Mouse (Mus musculus): Measurements from ENCODE around the gene Impg2.

Gene Impg2

GRCm38 (mm10) chr16:56231300-56231699, 27.2 kb downstream of the Impg2 start:
- no peaks in the 10 kb centered on the region for H3K36me3 ChIP-seq (ENCODE audit: insufficient read depth, low read length)
- TF ChIP-seq CTCF (conservative IDR thresholded peaks at IDR 0.05; ENCODE audit: low read length) (no peak), POU5F1 (IDR thresholded peaks at IDR 0.05; ENCODE audit: borderline replicate concordance, low read length) (no peak), NANOG (IDR thresholded peaks at IDR 0.05; ENCODE audit: borderline replicate concordance, low read length) (no peak)
- no peak overlapping the region for H3K4me3 ChIP-seq (replicated peaks; ENCODE audit: low read length)
- H3K4me1 ChIP-seq (replicated peaks; ENCODE audit: low read depth, low read length): no peaks in the 10 kb centered on the region; the same call in 1 of the 2 replicates
- peaks cover 42% of the 10 kb centered on the region for H3K9me3 ChIP-seq (ENCODE audit: low read length)
- H3K27me3 ChIP-seq (ENCODE audit: insufficient read depth, low read length): no peaks in the 10 kb centered on the region

- Histone ChIP-seq H3K4me3 (replicated peaks; ENCODE audit: low read length) (no peak overlapping the region), H3K4me1 (replicated peaks; ENCODE audit: low read depth, low read length) (no peaks in the 10 kb centered on the region), H3K27me3 (ENCODE audit: insufficient read depth, low read length) (no peaks in the 10 kb centered on the region), H3K9me3 (ENCODE audit: low read length) (peaks cover 37% of the 10 kb centered on the region), H3K36me3 (ENCODE audit: insufficient read depth, low read length) (no peaks in the 10 kb centered on the region)
- no peak for TF ChIP-seq CTCF (conservative IDR thresholded peaks at IDR 0.05; ENCODE audit: low read length)
- TF ChIP-seq NANOG (IDR thresholded peaks at IDR 0.05; ENCODE audit: borderline replicate concordance, low read length): no peak
- no peak for TF ChIP-seq POU5F1 (IDR thresholded peaks at IDR 0.05; ENCODE audit: borderline replicate concordance, low read length)
Measured at GRCm38 (mm10) chr16:56232736-56233135, 28.6 kb downstream of the Impg2 start.

GRCm38 (mm10) chr16:56246031-56246430, 41.9 kb downstream of the Impg2 start:
- H3K36me3 ChIP-seq (ENCODE audit: insufficient read depth, low read length): no peaks in the 10 kb centered on the region
- H3K4me3 ChIP-seq (replicated peaks; ENCODE audit: low read length): no peak overlapping the region
- no peaks in the 10 kb centered on the region for H3K9me3 ChIP-seq (ENCODE audit: low read length)
- no peaks in the 10 kb centered on the region for H3K27me3 ChIP-seq (ENCODE audit: insufficient read depth, low read length)
- TF ChIP-seq NANOG (IDR thresholded peaks at IDR 0.05; ENCODE audit: borderline replicate concordance, low read length) (no peak), CTCF (conservative IDR thresholded peaks at IDR 0.05; ENCODE audit: low read length) (no peak), POU5F1 (IDR thresholded peaks at IDR 0.05; ENCODE audit: borderline replicate concordance, low read length) (no peak)
- no peaks in the 10 kb centered on the region for H3K4me1 ChIP-seq (replicated peaks; ENCODE audit: low read depth, low read length)

- TF ChIP-seq POU5F1 (IDR thresholded peaks at IDR 0.05; ENCODE audit: borderline replicate concordance, low read length) (no peak), CTCF (conservative IDR thresholded peaks at IDR 0.05; ENCODE audit: low read length) (no peak)
- H3K36me3 ChIP-seq (ENCODE audit: insufficient read depth, low read length): no peaks in the 10 kb centered on the region
- H3K4me1 ChIP-seq (replicated peaks; ENCODE audit: low read depth, low read length): no peaks in the 10 kb centered on the region
- H3K4me3 ChIP-seq (replicated peaks; ENCODE audit: low read length): no peak overlapping the region
- no peaks in the 10 kb centered on the region for H3K9me3 ChIP-seq (ENCODE audit: low read length)
- no peaks in the 10 kb centered on the region for H3K27me3 ChIP-seq (ENCODE audit: insufficient read depth, low read length)
Measured at GRCm38 (mm10) chr16:56273917-56274316, 69.8 kb downstream of the Impg2 start.

- TF ChIP-seq NANOG (IDR thresholded peaks at IDR 0.05; ENCODE audit: borderline replicate concordance, low read length) (no peak), CTCF (conservative IDR thresholded peaks at IDR 0.05; ENCODE audit: low read length) (no peak), POU5F1 (IDR thresholded peaks at IDR 0.05; ENCODE audit: borderline replicate concordance, low read length) (no peak)
- H3K4me1 ChIP-seq (replicated peaks; ENCODE audit: low read depth, low read length): no peaks in the 10 kb centered on the region
- no peaks in the 10 kb centered on the region for H3K27me3 ChIP-seq (ENCODE audit: insufficient read depth, low read length)
- H3K9me3 ChIP-seq (ENCODE audit: low read length): no peaks in the 10 kb centered on the region
- no peaks in the 10 kb centered on the region for H3K36me3 ChIP-seq (ENCODE audit: insufficient read depth, low read length)
- H3K4me3 ChIP-seq (replicated peaks; ENCODE audit: low read length): no peak overlapping the region
Measured at GRCm38 (mm10) chr16:56279060-56279459, 74.9 kb downstream of the Impg2 start.

GRCm38 (mm10) chr16:56279752-56280151, 75.6 kb downstream of the Impg2 start:
- Histone ChIP-seq H3K4me1 (replicated peaks; ENCODE audit: low read depth, low read length) (no peaks in the 10 kb centered on the region), H3K27me3 (ENCODE audit: insufficient read depth, low read length) (no peaks in the 10 kb centered on the region)
- TF ChIP-seq NANOG (IDR thresholded peaks at IDR 0.05; ENCODE audit: borderline replicate concordance, low read length): no peak
- no peak for TF ChIP-seq CTCF (conservative IDR thresholded peaks at IDR 0.05; ENCODE audit: low read length)
- no peak for TF ChIP-seq POU5F1 (IDR thresholded peaks at IDR 0.05; ENCODE audit: borderline replicate concordance, low read length)

GRCm38 (mm10) chr16:56281336-56281735, 77.2 kb downstream of the Impg2 start:
- no peak for TF ChIP-seq CTCF (conservative IDR thresholded peaks at IDR 0.05; ENCODE audit: low read length)
- no peak for TF ChIP-seq NANOG (IDR thresholded peaks at IDR 0.05; ENCODE audit: borderline replicate concordance, low read length)
- no peak for TF ChIP-seq POU5F1 (IDR thresholded peaks at IDR 0.05; ENCODE audit: borderline replicate concordance, low read length)
- H3K36me3 ChIP-seq (ENCODE audit: insufficient read depth, low read length): no peaks in the 10 kb centered on the region
- no peaks in the 10 kb centered on the region for H3K27me3 ChIP-seq (ENCODE audit: insufficient read depth, low read length)
- no peaks in the 10 kb centered on the region for H3K9me3 ChIP-seq (ENCODE audit: low read length)
- H3K4me3 ChIP-seq (replicated peaks; ENCODE audit: low read length): no peak overlapping the region
- no peaks in the 10 kb centered on the region for H3K4me1 ChIP-seq (replicated peaks; ENCODE audit: low read depth, low read length)

More at GRCm38 (mm10) chr16:56279752-56280151, 75.6 kb downstream of the Impg2 start:
- no peaks in the 10 kb centered on the region for H3K9me3 ChIP-seq (ENCODE audit: low read length)
- no peaks in the 10 kb centered on the region for H3K36me3 ChIP-seq (ENCODE audit: insufficient read depth, low read length)
- H3K4me3 ChIP-seq (replicated peaks; ENCODE audit: low read length): no peak overlapping the region

- H3K9me3 ChIP-seq (ENCODE audit: low read length): no peaks in the 10 kb centered on the region
- no peak overlapping the region for H3K4me3 ChIP-seq (replicated peaks; ENCODE audit: low read length)
- no peaks in the 10 kb centered on the region for H3K4me1 ChIP-seq (replicated peaks; ENCODE audit: low read depth, low read length)
- TF ChIP-seq CTCF (conservative IDR thresholded peaks at IDR 0.05; ENCODE audit: low read length): no peak
- no peak for TF ChIP-seq NANOG (IDR thresholded peaks at IDR 0.05; ENCODE audit: borderline replicate concordance, low read length)
- no peak for TF ChIP-seq POU5F1 (IDR thresholded peaks at IDR 0.05; ENCODE audit: borderline replicate concordance, low read length)
- no peaks in the 10 kb centered on the region for H3K36me3 ChIP-seq (ENCODE audit: insufficient read depth, low read length)
- H3K27me3 ChIP-seq (ENCODE audit: insufficient read depth, low read length): no peaks in the 10 kb centered on the region
Measured at GRCm38 (mm10) chr16:56283330-56283729, 79.2 kb downstream of the Impg2 start.

GRCm38 (mm10) chr16:56283873-56284272, 79.8 kb downstream of the Impg2 start:
- H3K27me3 ChIP-seq (ENCODE audit: insufficient read depth, low read length): no peaks in the 10 kb centered on the region
- no peaks in the 10 kb centered on the region for H3K36me3 ChIP-seq (ENCODE audit: insufficient read depth, low read length)
- TF ChIP-seq POU5F1 (IDR thresholded peaks at IDR 0.05; ENCODE audit: borderline replicate concordance, low read length): no peak
- no peak for TF ChIP-seq NANOG (IDR thresholded peaks at IDR 0.05; ENCODE audit: borderline replicate concordance, low read length)
- no peak for TF ChIP-seq CTCF (conservative IDR thresholded peaks at IDR 0.05; ENCODE audit: low read length)
- H3K4me1 ChIP-seq (replicated peaks; ENCODE audit: low read depth, low read length): no peaks in the 10 kb centered on the region
- no peak overlapping the region for H3K4me3 ChIP-seq (replicated peaks; ENCODE audit: low read length)
- no peaks in the 10 kb centered on the region for H3K9me3 ChIP-seq (ENCODE audit: low read length)

All from E14TG2a.4 (cell line).